Mouse (Mus musculus): ENCODE measurements around the gene Ust. TPM values are rescaled to one million over a fixed set of nuclear protein-coding genes. Genes with fewer than 3 reads are reported as not detected.

Gene Ust
- total and polyA plus RNA-seq, 3 experiments = not detected

DNA sequence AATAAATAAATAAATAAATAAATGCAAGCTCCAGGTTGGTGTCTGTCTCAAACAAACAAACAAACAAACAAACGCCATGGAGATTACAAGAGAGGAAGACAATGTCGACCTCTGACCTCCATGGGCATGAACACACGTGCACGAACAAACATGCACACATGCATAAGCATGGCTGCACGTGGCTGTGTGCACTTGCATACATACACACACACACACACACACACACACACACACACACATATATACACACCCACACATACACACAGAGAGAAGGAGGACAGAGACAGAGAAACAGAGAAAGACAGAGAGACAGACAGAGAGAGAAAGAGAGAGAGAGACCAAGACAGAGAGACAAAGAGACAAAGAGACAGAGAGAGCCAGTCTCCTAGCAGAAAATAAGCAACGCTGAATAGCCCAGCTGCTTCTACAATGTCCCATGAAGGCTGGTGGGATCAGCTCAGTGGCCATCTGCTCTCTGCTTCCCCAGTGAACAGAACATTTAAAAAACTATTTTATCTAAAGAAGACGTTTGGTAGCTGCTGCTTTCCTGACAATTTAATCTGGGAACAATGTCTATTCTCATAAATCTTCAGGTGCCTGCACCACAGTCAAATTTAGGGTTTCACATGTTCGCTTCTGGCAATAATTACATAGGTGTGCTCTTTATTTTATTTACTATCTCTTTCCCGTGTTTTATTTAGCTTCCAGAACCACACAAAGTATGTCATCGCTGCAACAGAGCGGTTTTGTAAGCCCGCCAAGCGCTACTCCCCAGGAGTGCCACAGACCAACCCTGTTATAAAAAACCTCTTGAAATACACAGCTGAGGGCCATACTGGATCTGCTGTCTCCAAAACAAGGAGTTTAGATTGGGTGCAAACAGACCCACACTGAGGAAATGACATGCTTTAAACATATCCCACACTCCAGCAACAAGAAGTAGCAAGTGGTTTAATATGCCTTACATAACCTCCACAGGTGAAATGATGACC lies 89.5 kb downstream of the Ust start:
- no peaks in the 10 kb centered on the region for H3K9me3 ChIP-seq (replicated peaks; ENCODE audit: low read length)
- H3K36me3 ChIP-seq (replicated peaks in 1 of 2; ENCODE audit: control insufficient read depth in 1 of 2, insufficient read depth in 1 of 2, low read length in 1 of 2) = no peaks in the 10 kb centered on the region
- no peak overlapping the region for H3K9ac ChIP-seq (ENCODE audit: insufficient read depth, low read depth)
- H3K27ac ChIP-seq (ENCODE audit: insufficient read depth, low read depth) = no peak overlapping the region
- H3K79me2 ChIP-seq (replicated peaks; ENCODE audit: control insufficient read depth, extremely low read depth, insufficient read depth, poor library complexity, severe bottlenecking) = no peaks in the 10 kb centered on the region
- H3K4me3 ChIP-seq (replicated peaks in 1 of 3; ENCODE audit: low read depth in 2 of 3, low read length in 2 of 3, poor library complexity in 1 of 3) = no peak overlapping the region
- no peak overlapping the region for H3K4me2 ChIP-seq (ENCODE audit: insufficient read depth, low read depth, poor library complexity, severe bottlenecking)
- peaks cover 10 to 13% of the 10 kb centered on the region in 2 experiments; a peak in 3 of 4 replicates for H3K4me1 ChIP-seq (ENCODE audit: control insufficient read depth in 1 of 2, insufficient read depth in 2 of 2)
- TF ChIP-seq POLR2AphosphoS2 (IDR thresholded peaks at IDR 0.05; ENCODE audit: low read depth, low read length) (no peak), MYC (IDR thresholded peaks at IDR 0.05; ENCODE audit: low read depth, low read length) (no peak), ZC3H11A (IDR thresholded peaks at IDR 0.05; ENCODE audit: low read depth, low read length) (no peak), ZNF384 (IDR thresholded peaks at IDR 0.05; ENCODE audit: low read depth, low read length) (no peak), TBP (conservative IDR thresholded peaks at IDR 0.05; ENCODE audit: low read depth, low read length) (no peak), SMC3 (IDR thresholded peaks at IDR 0.05; ENCODE audit: low read depth, low read length) (no peak), JUN (IDR thresholded peaks at IDR 0.05; ENCODE audit: insufficient read depth, low read depth, low read length) (no peak), BHLHE40 (IDR thresholded peaks at IDR 0.05; ENCODE audit: low read depth, low read length) (no peak), JUND (conservative IDR thresholded peaks at IDR 0.05; ENCODE audit: low read depth, low read length) (no peak), E2F4 (IDR thresholded peaks at IDR 0.05; ENCODE audit: insufficient replicate concordance, low read depth, low read length) (no peak), ELF1 (IDR thresholded peaks at IDR 0.05; ENCODE audit: low read depth, low read length) (no peak), POLR2A (IDR thresholded peaks at IDR 0.05; ENCODE audit: low read depth, low read length) (no peak), TCF12 (IDR thresholded peaks at IDR 0.05; ENCODE audit: low read depth, low read length) (no peak), MXI1 (IDR thresholded peaks at IDR 0.05; ENCODE audit: low read depth, low read length) (no peak), ETS1 (conservative IDR thresholded peaks at IDR 0.05; ENCODE audit: low read depth, low read length) (no peak), USF2 (conservative IDR thresholded peaks at IDR 0.05; ENCODE audit: low read depth, low read length) (no peak), CHD2 (IDR thresholded peaks at IDR 0.05; ENCODE audit: low read length) (no peak)
- no peaks in the 10 kb centered on the region for H3K27me3 ChIP-seq (replicated peaks)
- dilution Hi-C loops (cut with MboI; ENCODE audit: extremely low pct_ligation_motif_present, extremely low pct_unique_long_range_greater_than_20kb, low sequenced_read_pairs) (no loop called here), in situ Hi-C loops (cut with MboI; ENCODE audit: low pct_ligation_motif_present, low pct_unique_long_range_greater_than_20kb, low sequenced_read_pairs) (no loop called here)
- DNase-seq (ENCODE audit: extremely low read depth) = no peak

DNA sequence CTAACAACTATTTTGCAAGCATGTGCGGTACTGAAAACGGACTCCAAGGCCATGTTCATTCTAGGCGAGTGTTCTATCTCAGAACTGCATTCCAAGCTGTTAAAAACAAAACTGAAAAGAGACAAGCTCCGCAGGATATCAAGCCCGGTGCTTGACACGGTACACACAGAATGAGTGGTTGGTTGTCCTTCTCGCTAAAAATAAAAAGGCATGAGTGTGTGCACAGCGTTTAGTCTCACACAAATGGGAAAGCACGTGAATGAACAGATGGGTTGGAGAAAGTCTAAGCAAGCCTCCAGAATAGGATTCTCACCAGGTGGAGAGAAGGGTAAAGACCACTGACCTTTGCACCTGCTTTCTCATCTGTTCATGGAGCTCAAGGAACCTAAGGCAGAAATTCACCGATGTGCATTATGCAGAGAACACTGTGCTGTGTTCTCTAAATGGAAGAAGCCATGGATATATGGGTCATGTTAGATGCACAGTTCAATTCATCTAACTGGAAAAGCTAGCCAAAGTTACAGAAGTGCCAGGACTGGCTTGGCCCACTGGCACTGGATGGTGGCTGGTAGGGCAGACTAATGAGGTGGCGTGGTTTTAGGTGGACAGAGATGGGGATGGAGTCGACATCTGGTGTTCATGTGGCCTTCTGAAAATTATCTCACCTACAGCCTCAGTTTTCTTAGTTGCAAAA lies 90.8 kb downstream of the Ust start:
- TF ChIP-seq EP300 (IDR thresholded peaks at IDR 0.05; ENCODE audit: low read length) = no peak
- TF ChIP-seq ZC3H11A (IDR thresholded peaks at IDR 0.05; ENCODE audit: low read depth, low read length) = no peak
- TF ChIP-seq CTCF (conservative IDR thresholded peaks at IDR 0.05 in 1 of 2, IDR thresholded peaks at IDR 0.05 in 1 of 2; ENCODE audit: low read depth in 2 of 2, low read length in 2 of 2) = no peak
- peak; percentile 64 for TF ChIP-seq BHLHE40 (IDR thresholded peaks at IDR 0.05; ENCODE audit: low read depth, low read length)
- Histone ChIP-seq H3K27me3 (replicated peaks) (no peaks in the 10 kb centered on the region), H3K4me3 (replicated peaks in 1 of 3; ENCODE audit: low read depth in 2 of 3, low read length in 2 of 3, poor library complexity in 1 of 3) (no peak overlapping the region), H3K4me2 (ENCODE audit: insufficient read depth, low read depth, poor library complexity, severe bottlenecking) (peak overlapping the region; percentile 61), H3K36me3 (replicated peaks in 1 of 2; ENCODE audit: control insufficient read depth in 1 of 2, insufficient read depth in 1 of 2, low read length in 1 of 2) (no peaks in the 10 kb centered on the region), H3K4me1 (ENCODE audit: control insufficient read depth in 1 of 2, insufficient read depth in 2 of 2) (peaks cover 10 to 13% of the 10 kb centered on the region in 2 experiments; a peak in 3 of 4 replicates), H3K9me3 (replicated peaks; ENCODE audit: low read length) (no peaks in the 10 kb centered on the region), H3K27ac (ENCODE audit: insufficient read depth, low read depth) (no peak overlapping the region), H3K79me2 (replicated peaks; ENCODE audit: control insufficient read depth, extremely low read depth, insufficient read depth, poor library complexity, severe bottlenecking) (no peaks in the 10 kb centered on the region), H3K9ac (ENCODE audit: insufficient read depth, low read depth) (no peak overlapping the region)
- DNase-seq (ENCODE audit: extremely low read depth) = no peak
- dilution Hi-C loops (cut with MboI; ENCODE audit: extremely low pct_ligation_motif_present, extremely low pct_unique_long_range_greater_than_20kb, low sequenced_read_pairs) (no loop called here), in situ Hi-C loops (cut with MboI; ENCODE audit: low pct_ligation_motif_present, low pct_unique_long_range_greater_than_20kb, low sequenced_read_pairs) (no loop called here)

All from CH12.LX (cell line).